Mouse (Mus musculus) lung, embryonic 16.5 days (tissue): ENCODE measurements around the gene Tas2r143. TPM values are rescaled to one million over a fixed set of nuclear protein-coding genes. Genes with fewer than 3 reads are reported as not detected.

Source experiments
- ATAC-seq: fragments of 200-750 bp; cut with Nextera tagmentation; 2 replicates; pipeline ENCODE4 v1.8.0; 2017; ENCODE audit warnings: low read depth, mild to moderate bottlenecking, moderate library complexity
- H3K27ac ChIP-seq: fragments of 300-500 bp; sonication (generic); 2 replicates; pipeline ENCODE4 v1.5.1; 2014; ENCODE audit warnings: mild to moderate bottlenecking, control low read depth, low read length
- H3K27me3 ChIP-seq: fragments of 300-500 bp; sonication (generic); 2 replicates; pipeline ENCODE4 v1.6.1; 2014; ENCODE audit warnings: low read depth, low read length, mixed read lengths; ENCODE audit not compliant: control insufficient read depth, insufficient read depth
- H3K36me3 ChIP-seq: fragments of 300-500 bp; sonication (generic); 2 replicates; pipeline ENCODE4 v1.6.1; 2014; ENCODE audit warnings: low read length; ENCODE audit not compliant: control insufficient read depth, insufficient read depth
- H3K4me1 ChIP-seq: fragments of 300-500 bp; sonication (generic); replicated peaks from 2 replicates; pipeline ENCODE4 v1.6.1; 2014; ENCODE audit warnings: low read length, mixed read lengths; ENCODE audit not compliant: control insufficient read depth, insufficient read depth
- H3K4me2 ChIP-seq: fragments of 300-500 bp; sonication (generic); 2 replicates; pipeline ENCODE4 v1.6.1; 2014; ENCODE audit warnings: low read depth, low read length, control low read depth
- H3K4me3 ChIP-seq: fragments of 300-500 bp; sonication (generic); 2 replicates; pipeline ENCODE4 v1.5.1; 2014; ENCODE audit warnings: mild to moderate bottlenecking, low read length, control low read depth
- H3K9ac ChIP-seq: fragments of 300-500 bp; sonication (generic); 2 replicates; pipeline ENCODE4 v1.6.1; 2014; ENCODE audit warnings: low read length, control low read depth
- H3K9me3 ChIP-seq: fragments of 300-500 bp; sonication (generic); 2 replicates; pipeline ENCODE4 v1.6.1; 2016; ENCODE audit warnings: low read length; ENCODE audit not compliant: control insufficient read depth
- whole genome bisulfite sequencing: fragments of 180-500 bp; shearing (Covaris S2); extraction: QIAGEN DNeasy Blood & Tissue Kit; methylation state at CpG from one replicate; pipeline ENCODE4 v1.1.7; 2014; 5-methylcytosine and 5-hydroxymethylcytosine counted together
- polyA plus RNA-seq: library from polyadenylated mRNA; unstranded; fragments of >200 nt; fragmentation: Nextera tagmentation; extraction: Ambion mirVana; gene quantifications from 2 replicates; pipeline ENCODE4 v1.2.1, GENCODE M21; 2015

Gene Tas2r143
- polyA plus RNA-seq, 1 experiment from 2014 or later: not detected

- Histone ChIP-seq H3K9ac (no peak overlapping the region), H3K4me3 (no peak overlapping the region), H3K27me3 (no peaks in the 10 kb centered on the region), H3K4me2 (no peak overlapping the region), H3K4me1 (peaks cover 62% of the 10 kb centered on the region), H3K9me3 (no peaks in the 10 kb centered on the region), H3K27ac (peak overlapping the region; percentile 36; the same call in 1 of the 2 replicates), H3K36me3 (peaks cover 45% of the 10 kb centered on the region)
- WGBS: 84% methylated on average over 5 of the region's 5 CpGs
- ATAC-seq: no peak
Observed at GRCm38 (mm10) chr6:42356913-42357312, 43.1 kb upstream of the Tas2r143 start.

DNA sequence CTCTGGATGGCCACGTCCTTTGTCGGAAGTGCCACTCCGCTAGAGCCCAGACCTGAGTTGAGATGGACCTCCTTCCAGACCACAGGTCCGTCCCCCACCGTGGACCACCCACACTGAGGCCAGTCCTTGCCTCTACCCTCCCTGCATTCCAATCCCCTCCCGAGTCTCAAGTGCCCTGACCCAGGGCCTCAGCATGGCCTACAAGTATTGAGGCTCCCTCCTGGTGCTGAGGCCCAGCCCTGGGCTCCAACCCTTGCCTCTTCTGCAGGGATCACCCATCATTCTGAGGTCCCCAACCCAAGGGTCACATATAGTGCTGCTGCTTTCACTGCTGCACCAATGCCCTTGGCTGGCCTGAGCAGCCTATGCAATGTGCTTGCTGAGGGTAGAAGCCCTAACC, 42.1 kb upstream of the Tas2r143 start:
- Histone ChIP-seq H3K27me3 (no peaks in the 10 kb centered on the region), H3K4me2 (no peak overlapping the region), H3K4me3 (no peak overlapping the region), H3K9me3 (no peaks in the 10 kb centered on the region), H3K9ac (peak overlapping the region; percentile 24; the same call in 1 of the 2 replicates), H3K36me3 (peaks cover 45% of the 10 kb centered on the region), H3K27ac (peak overlapping the region; percentile 45; the same call in 1 of the 2 replicates), H3K4me1 (peaks cover 60% of the 10 kb centered on the region)
- WGBS: 31% methylated on average over 6 of the region's 6 CpGs
- no peak for ATAC-seq

GRCm38 (mm10) chr6:42358901-42359300, 41.1 kb upstream of the Tas2r143 start:
- WGBS: 71% methylated on average over 12 of the region's 12 CpGs
- peaks cover 45% of the 10 kb centered on the region for H3K36me3 ChIP-seq
- H3K9ac ChIP-seq: no peak overlapping the region
- H3K4me3 ChIP-seq: no peak overlapping the region
- no peak overlapping the region for H3K4me2 ChIP-seq
- peak overlapping the region; percentile 48 for H3K27ac ChIP-seq
- H3K27me3 ChIP-seq: no peaks in the 10 kb centered on the region
- no peaks in the 10 kb centered on the region for H3K9me3 ChIP-seq
- peaks cover 50% of the 10 kb centered on the region for H3K4me1 ChIP-seq
- no peak for ATAC-seq

DNA sequence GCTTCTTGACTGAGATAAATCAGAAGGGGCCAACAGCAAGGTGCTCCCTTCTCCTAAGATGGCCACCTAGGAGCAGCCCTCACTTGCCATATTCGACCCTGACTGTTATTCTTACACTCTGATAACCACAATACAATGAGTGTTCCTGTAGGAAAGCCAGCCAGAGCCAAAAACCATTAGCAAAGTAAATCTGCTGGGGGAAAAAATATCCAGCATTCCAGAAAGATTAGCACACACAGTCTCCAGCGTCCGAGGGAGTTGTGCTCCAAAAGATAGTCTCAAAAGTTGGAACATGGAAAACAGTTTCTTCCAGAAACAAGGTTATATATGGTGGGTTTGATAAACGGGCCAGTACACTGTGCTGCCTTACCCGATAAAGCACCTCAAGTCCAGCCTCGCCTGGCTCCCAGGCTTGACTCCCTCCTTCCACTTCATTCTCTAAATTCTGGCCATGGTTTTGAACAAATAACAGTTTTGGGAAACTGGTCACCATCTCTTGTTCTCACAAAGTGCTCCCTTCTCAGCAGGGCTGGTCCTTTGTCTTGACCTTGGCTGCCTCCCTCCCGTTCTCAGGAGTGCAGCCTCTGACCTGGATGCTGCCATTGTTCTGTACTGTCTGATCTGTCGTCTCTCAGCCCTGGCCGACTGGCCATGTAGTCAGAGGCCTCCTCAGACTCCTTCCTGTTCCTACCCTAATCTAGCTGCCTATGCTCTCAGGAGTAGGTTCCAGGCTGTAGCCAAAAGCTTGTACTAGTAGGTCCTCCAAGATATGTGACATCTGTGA, 40.5 kb upstream of the Tas2r143 start:
- H3K4me1 ChIP-seq: peaks cover 43% of the 10 kb centered on the region

DNA sequence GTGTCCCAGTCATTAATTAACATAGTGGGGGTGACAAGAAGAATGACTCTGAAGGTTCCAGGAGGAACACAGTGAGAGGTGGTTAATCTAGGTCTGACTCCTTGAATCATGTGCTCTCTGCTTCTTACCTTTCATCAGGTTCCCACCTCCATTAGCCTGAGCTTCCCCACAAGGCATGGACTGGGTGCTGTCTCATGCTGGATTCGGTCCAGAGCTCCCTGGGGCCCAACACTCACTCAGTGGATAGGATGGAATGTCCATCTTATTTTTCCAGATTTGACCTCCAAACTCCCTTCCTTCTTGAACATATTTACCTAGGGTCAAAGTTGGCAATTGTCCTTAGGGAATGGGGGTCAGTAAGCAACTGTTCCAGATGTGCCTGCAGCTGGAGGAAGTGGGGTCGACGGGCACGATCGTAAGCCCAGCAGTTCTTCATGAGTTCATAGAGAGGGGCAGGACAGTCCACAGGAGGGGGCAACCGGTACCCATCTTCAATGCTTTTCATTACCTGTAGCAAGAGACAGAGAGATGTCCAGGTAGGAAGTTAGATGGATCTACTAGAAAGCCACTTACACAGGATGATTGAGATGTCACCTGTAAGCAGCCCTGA, 39.7 kb upstream of the Tas2r143 start:
- Histone ChIP-seq H3K4me3 (no peak overlapping the region), H3K9ac (no peak overlapping the region), H3K36me3 (peaks cover 45% of the 10 kb centered on the region), H3K9me3 (no peaks in the 10 kb centered on the region), H3K4me1 (peaks cover 38% of the 10 kb centered on the region), H3K27ac (no peak overlapping the region), H3K4me2 (no peak overlapping the region), H3K27me3 (no peaks in the 10 kb centered on the region)
- 80% methylated on average over 6 of the region's 6 CpGs for WGBS
- ATAC-seq: no peak

More for the DNA sequence above, 40.5 kb upstream of the Tas2r143 start:
- no peak for ATAC-seq
- WGBS: 47% methylated on average over 9 of the region's 9 CpGs
- H3K36me3 ChIP-seq: peaks cover 45% of the 10 kb centered on the region
- peak overlapping the region; percentile 60 for H3K27ac ChIP-seq
- no peaks in the 10 kb centered on the region for H3K27me3 ChIP-seq
- no peaks in the 10 kb centered on the region for H3K9me3 ChIP-seq
- H3K9ac ChIP-seq: no peak overlapping the region
- no peak overlapping the region for H3K4me2 ChIP-seq
- H3K4me3 ChIP-seq: no peak overlapping the region

DNA sequence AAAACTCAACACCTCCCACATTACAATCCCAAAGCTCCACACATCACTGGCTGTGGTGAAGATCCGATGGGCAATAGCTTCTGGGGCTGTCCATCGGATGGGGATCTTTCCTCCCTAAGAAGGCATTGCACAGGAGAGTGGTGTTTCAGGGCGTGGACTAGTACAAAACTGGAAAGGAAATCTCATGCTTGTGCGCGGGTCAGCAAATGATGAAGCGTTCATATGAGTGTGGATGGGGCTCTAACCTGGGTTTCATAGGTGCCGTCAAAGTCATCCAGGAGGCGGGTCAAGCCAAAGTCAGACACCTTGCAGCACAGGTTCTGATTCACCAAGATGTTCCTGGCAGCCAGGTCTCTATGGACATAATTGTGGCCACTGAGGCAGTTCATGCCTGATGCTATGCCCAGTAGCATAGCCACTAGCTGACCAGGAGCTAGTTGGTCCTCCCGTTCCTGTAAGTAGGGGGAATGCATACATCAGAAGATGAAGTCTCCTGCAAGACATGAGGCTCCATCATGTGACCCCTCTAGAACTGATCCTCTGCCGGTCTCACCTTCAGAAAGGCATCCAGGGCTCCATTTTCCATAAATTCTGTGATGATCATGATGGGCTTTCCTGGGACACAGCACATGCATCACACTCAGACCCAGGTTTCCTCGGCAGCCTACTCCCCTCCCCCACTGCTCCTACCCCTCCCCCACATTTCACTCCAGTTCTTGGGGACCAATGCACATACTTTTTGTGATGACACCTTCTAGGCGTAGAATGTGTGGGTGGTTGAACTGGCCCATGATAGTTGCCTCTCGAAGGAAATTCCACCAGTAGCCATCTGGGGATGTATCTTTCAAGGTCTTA, 38.8 kb upstream of the Tas2r143 start:
- 89% methylated on average over 13 of the region's 13 CpGs for WGBS
- ATAC-seq: no peak

DNA sequence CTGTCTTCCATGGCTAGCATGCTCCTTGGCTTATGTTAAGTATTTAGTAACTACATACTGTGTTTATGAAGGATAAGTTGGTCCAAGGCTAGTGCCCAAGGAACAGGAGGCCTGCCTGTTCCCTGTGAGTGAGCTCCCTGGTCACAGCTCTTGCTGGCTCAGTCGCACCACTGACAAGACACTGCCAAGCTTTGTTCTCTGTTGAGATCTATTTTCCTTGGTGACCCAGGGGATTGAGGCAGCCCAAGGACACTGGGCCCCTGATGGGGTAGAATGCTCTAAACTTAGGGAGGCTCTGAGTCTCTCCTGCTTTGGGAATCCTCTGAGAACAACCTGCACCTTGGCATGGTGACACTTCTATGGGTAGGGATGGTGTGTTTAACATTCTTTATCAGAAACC, 38.0 kb upstream of the Tas2r143 start:
- 39% methylated on average over 1 of the region's 1 CpGs for WGBS
- ATAC-seq: no peak
- Histone ChIP-seq H3K4me1 (peaks cover 30% of the 10 kb centered on the region), H3K4me3 (no peak overlapping the region), H3K36me3 (peaks cover 32% of the 10 kb centered on the region), H3K9me3 (no peaks in the 10 kb centered on the region), H3K27ac (peak overlapping the region; percentile 83), H3K4me2 (no peak overlapping the region), H3K27me3 (no peaks in the 10 kb centered on the region), H3K9ac (peak overlapping the region; percentile 24; the same call in 1 of the 2 replicates)

More for the DNA sequence above, 38.8 kb upstream of the Tas2r143 start:
- no peaks in the 10 kb centered on the region for H3K9me3 ChIP-seq
- H3K4me3 ChIP-seq: no peak overlapping the region
- no peak overlapping the region for H3K9ac ChIP-seq
- H3K27me3 ChIP-seq: no peaks in the 10 kb centered on the region
- no peak overlapping the region for H3K4me2 ChIP-seq
- H3K4me1 ChIP-seq: peaks cover 38% of the 10 kb centered on the region
- peaks cover 40% of the 10 kb centered on the region for H3K36me3 ChIP-seq
- peak overlapping the region; percentile 83 for H3K27ac ChIP-seq

GRCm38 (mm10) chr6:42362497-42362896, 37.5 kb upstream of the Tas2r143 start:
- Histone ChIP-seq H3K27ac (peak overlapping the region; percentile 83), H3K4me2 (no peak overlapping the region), H3K36me3 (peaks cover 29% of the 10 kb centered on the region), H3K4me3 (no peak overlapping the region), H3K9ac (peak overlapping the region; percentile 24; the same call in 1 of the 2 replicates), H3K9me3 (no peaks in the 10 kb centered on the region), H3K4me1 (peaks cover 26% of the 10 kb centered on the region), H3K27me3 (no peaks in the 10 kb centered on the region)
- WGBS: 67% methylated on average over 1 of the region's 1 CpGs
- peak; percentile 21 for ATAC-seq

DNA sequence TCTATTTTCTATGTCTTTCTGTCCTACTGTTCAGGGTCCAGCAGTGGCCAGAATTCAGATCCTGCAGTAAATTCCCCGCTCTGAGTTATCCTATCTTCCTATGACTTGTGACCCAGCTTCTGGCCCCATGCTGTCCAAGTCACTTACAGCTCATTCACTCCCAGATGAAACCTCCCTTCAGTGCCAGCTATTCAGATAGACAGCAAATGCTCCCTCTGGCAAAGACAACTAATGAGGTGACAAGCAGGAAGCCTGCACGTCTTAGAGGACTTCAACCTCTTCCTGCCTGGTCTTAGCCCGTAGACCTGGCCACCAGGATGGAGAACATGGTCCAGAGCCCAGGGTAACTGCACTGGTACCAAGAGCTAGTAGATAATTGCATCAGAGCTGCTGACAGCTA, 37.1 kb upstream of the Tas2r143 start:
- no peak overlapping the region for H3K9ac ChIP-seq
- peaks cover 26% of the 10 kb centered on the region for H3K36me3 ChIP-seq
- H3K4me3 ChIP-seq: no peak overlapping the region
- 24% methylated on average over 3 of the region's 3 CpGs for WGBS
- no peaks in the 10 kb centered on the region for H3K27me3 ChIP-seq
- H3K4me1 ChIP-seq: peaks cover 23% of the 10 kb centered on the region
- peak overlapping the region; percentile 83; the same call in 1 of the 2 replicates for H3K27ac ChIP-seq
- ATAC-seq: peak; percentile 85
- H3K9me3 ChIP-seq: no peaks in the 10 kb centered on the region
- H3K4me2 ChIP-seq: no peak overlapping the region
